In the genomic region with DNA sequence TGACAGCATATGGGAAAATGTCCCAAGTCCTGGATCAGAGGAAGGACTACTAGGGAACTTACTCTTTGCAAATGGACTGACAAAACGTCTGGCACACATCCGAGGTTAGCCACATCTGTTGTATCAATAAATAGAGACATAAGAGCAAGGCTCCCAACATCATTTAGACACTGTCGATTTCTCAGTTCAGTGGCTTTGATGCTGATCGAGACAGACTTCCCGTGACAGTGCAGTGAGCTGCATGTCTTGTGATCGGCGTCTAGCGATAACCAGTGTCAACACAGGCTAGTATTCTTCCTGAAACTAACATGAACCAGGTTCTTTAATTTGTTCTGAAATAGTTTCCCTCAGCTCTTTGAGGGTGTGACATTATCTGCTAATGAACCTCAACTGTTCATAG, we compare ENCODE assay signal across 21 mouse cellular contexts.
DNase-seq lines count a peak whose midpoint lies in the region; ATAC-seq lines count a peak whose summit lies in the region.
"Had no signal": no experiment of that assay in that cellular context is flagged by ENCODE, and none has a peak within 500 bp of the region (broad histone marks: within the 10 kb centered on the region; RNA-seq: fewer than 3 reads in every experiment).

No protein-coding gene starts in this region.

- H3K9ac ChIP-seq in hindbrain, embryonic 16.5 days (ENCODE audit: low read depth, low read length), result no peak overlapping the region
- H3K9ac ChIP-seq in midbrain, embryonic 14.5 days (replicated peaks; ENCODE audit: low read length), result no peak overlapping the region
- H3K9ac ChIP-seq in midbrain, embryonic 11.5 days (ENCODE audit: low read length), result no peak overlapping the region
- H3K9ac ChIP-seq: embryonic facial prominence, embryonic 13.5 days; forebrain, embryonic 13.5 days; forebrain, postnatal 0 days; heart, embryonic 15.5 days had no signal

- H3K27ac ChIP-seq in hindbrain, embryonic 16.5 days (ENCODE audit: low read depth, low read length), result no peak overlapping the region
- no peak overlapping the region for H3K27ac ChIP-seq in hindbrain, embryonic 10.5 days
- no peak overlapping the region for H3K27ac ChIP-seq in midbrain, embryonic 14.5 days (replicated peaks; ENCODE audit: low read depth, low read length)
- H3K27ac ChIP-seq in midbrain, embryonic 11.5 days (ENCODE audit: low read depth, low read length), result no peak overlapping the region
- H3K27ac ChIP-seq: embryonic facial prominence, embryonic 13.5 days; forebrain, embryonic 13.5 days; heart, adult 2 months; heart, embryonic 15.5 days had no signal

- 77% methylated on average over 8 of the region's 8 CpGs for WGBS in hindbrain, embryonic 16.5 days
- WGBS in hindbrain, embryonic 10.5 days, result 86% methylated on average over 8 of the region's 8 CpGs
- 52% methylated on average over 8 of the region's 8 CpGs for WGBS in midbrain, embryonic 14.5 days
- 84% methylated on average over 8 of the region's 8 CpGs for WGBS in midbrain, embryonic 11.5 days

- H3K9me3 ChIP-seq in hindbrain, embryonic 16.5 days (ENCODE audit: control insufficient read depth, low read length), result no peaks in the 10 kb centered on the region
- no peaks in the 10 kb centered on the region for H3K9me3 ChIP-seq in hindbrain, embryonic 10.5 days
- H3K9me3 ChIP-seq in midbrain, embryonic 14.5 days (ENCODE audit: control insufficient read depth, low read length), result no peaks in the 10 kb centered on the region
- H3K9me3 ChIP-seq in midbrain, embryonic 11.5 days (ENCODE audit: control insufficient read depth, low read length), result no peaks in the 10 kb centered on the region
- H3K9me3 ChIP-seq: embryonic facial prominence, embryonic 13.5 days; forebrain, embryonic 13.5 days; G1E; heart, embryonic 15.5 days had no signal

- DNase-seq in cerebellum, postnatal 10 days, result peak; percentile 18 to 43
- no peak for DNase-seq in cerebellum, adult 18-20 months
- DNase-seq in hindbrain, embryonic 10.5 days (ENCODE audit: low spot score), result no peak
- peak; percentile 12 for DNase-seq in midbrain, embryonic 14.5 days
- no peak for DNase-seq in midbrain, embryonic 11.5 days (ENCODE audit: low spot score, missing footprints)
- DNase-seq in lung, postnatal 4 days, result no peak
- DNase-seq: adrenal gland, postnatal 10 days; B cell, adult 2 months; cerebellum, adult 11-12 months; cerebellum, postnatal 25 days; forebrain, postnatal 0 days; gastrocnemius, postnatal 14 days; heart, adult 2 months; heart, postnatal 14 days had no signal

- H3K4me2 ChIP-seq in hindbrain, embryonic 16.5 days (ENCODE audit: low read length), result no peak overlapping the region
- no peak overlapping the region for H3K4me2 ChIP-seq in midbrain, embryonic 14.5 days (ENCODE audit: low read length)
- no peak overlapping the region for H3K4me2 ChIP-seq in midbrain, embryonic 11.5 days
- H3K4me2 ChIP-seq: embryonic facial prominence, embryonic 13.5 days; forebrain, embryonic 13.5 days; heart, embryonic 11.5 days; heart, embryonic 15.5 days had no signal

- no peak overlapping the region for H3K4me3 ChIP-seq in hindbrain, embryonic 16.5 days (ENCODE audit: low read length)
- no peak overlapping the region for H3K4me3 ChIP-seq in hindbrain, embryonic 10.5 days
- H3K4me3 ChIP-seq in midbrain, embryonic 14.5 days (replicated peaks; ENCODE audit: low read depth, low read length), result no peak overlapping the region
- no peak overlapping the region for H3K4me3 ChIP-seq in midbrain, embryonic 11.5 days (ENCODE audit: low read depth, low read length)
- H3K4me3 ChIP-seq: embryonic facial prominence, embryonic 13.5 days; forebrain, embryonic 13.5 days; heart, adult 2 months; heart, embryonic 15.5 days had no signal

- no peaks in the 10 kb centered on the region for H3K27me3 ChIP-seq in hindbrain, embryonic 16.5 days (replicated peaks; ENCODE audit: control insufficient read depth, insufficient read depth, low read length)
- H3K27me3 ChIP-seq in hindbrain, embryonic 10.5 days (ENCODE audit: insufficient read depth, poor library complexity, severe bottlenecking), result no peaks in the 10 kb centered on the region
- H3K27me3 ChIP-seq in midbrain, embryonic 14.5 days (ENCODE audit: control insufficient read depth, insufficient read depth, low read length), result no peaks in the 10 kb centered on the region
- no peaks in the 10 kb centered on the region for H3K27me3 ChIP-seq in midbrain, embryonic 11.5 days (ENCODE audit: control insufficient read depth, insufficient read depth, low read length)
- H3K27me3 ChIP-seq: embryonic facial prominence, embryonic 13.5 days; forebrain, embryonic 13.5 days; heart, embryonic 15.5 days had no signal

- no peaks in the 10 kb centered on the region for H3K4me1 ChIP-seq in hindbrain, embryonic 16.5 days (ENCODE audit: control insufficient read depth, insufficient read depth, low read depth, low read length)
- H3K4me1 ChIP-seq in hindbrain, embryonic 10.5 days (replicated peaks), result no peaks in the 10 kb centered on the region
- H3K4me1 ChIP-seq in midbrain, embryonic 14.5 days (ENCODE audit: control insufficient read depth, insufficient read depth, low read length), result no peaks in the 10 kb centered on the region
- no peaks in the 10 kb centered on the region for H3K4me1 ChIP-seq in midbrain, embryonic 11.5 days (ENCODE audit: control insufficient read depth, insufficient read depth, low read length)
- H3K4me1 ChIP-seq: embryonic facial prominence, embryonic 13.5 days; forebrain, embryonic 13.5 days; heart, embryonic 15.5 days had no signal

- peak; percentile 54; the same call in 1 of the 2 replicates for ATAC-seq in hindbrain, embryonic 16.5 days
- ATAC-seq in midbrain, embryonic 14.5 days (ENCODE audit: low FRiP score, low TSS enrichment), result no peak
- ATAC-seq in midbrain, embryonic 11.5 days (ENCODE audit: low FRiP score), result no peak
- ATAC-seq: CD4-positive, CD25-positive, alpha-beta regulatory T cell, adult 4 months; forebrain, embryonic 13.5 days; forebrain, postnatal 0 days had no signal

- no peaks in the 10 kb centered on the region for H3K36me3 ChIP-seq in hindbrain, embryonic 16.5 days (ENCODE audit: control insufficient read depth, insufficient read depth, low read length)
- H3K36me3 ChIP-seq in hindbrain, embryonic 10.5 days, result no peaks in the 10 kb centered on the region
- no peaks in the 10 kb centered on the region for H3K36me3 ChIP-seq in midbrain, embryonic 14.5 days (ENCODE audit: control insufficient read depth, insufficient read depth, low read length)
- no peaks in the 10 kb centered on the region for H3K36me3 ChIP-seq in midbrain, embryonic 11.5 days (ENCODE audit: control insufficient read depth, insufficient read depth, low read length)
- H3K36me3 ChIP-seq: embryonic facial prominence, embryonic 13.5 days; G1E; heart, embryonic 15.5 days had no signal

Comparison
In these comparisons a context has a peak if more than half of its experiments do, and no peak if none do; other contexts are left out.
1. DNase-seq: peak in cerebellum, postnatal 10 days (2 of 2) and midbrain, embryonic 14.5 days (single experiment); none in cerebellum, adult 18-20 months (0 of 2), hindbrain, embryonic 10.5 days (single experiment), midbrain, embryonic 11.5 days (single experiment) and lung, postnatal 4 days (0 of 2).